Mouse (Mus musculus) heart, adult 11 months (tissue): ENCODE data around the gene Mylip.

Experiments
- DNase-seq: peaks from one replicate; pipeline ENCODE4 v3.0.0; 2022

Gene Mylip

DNA sequence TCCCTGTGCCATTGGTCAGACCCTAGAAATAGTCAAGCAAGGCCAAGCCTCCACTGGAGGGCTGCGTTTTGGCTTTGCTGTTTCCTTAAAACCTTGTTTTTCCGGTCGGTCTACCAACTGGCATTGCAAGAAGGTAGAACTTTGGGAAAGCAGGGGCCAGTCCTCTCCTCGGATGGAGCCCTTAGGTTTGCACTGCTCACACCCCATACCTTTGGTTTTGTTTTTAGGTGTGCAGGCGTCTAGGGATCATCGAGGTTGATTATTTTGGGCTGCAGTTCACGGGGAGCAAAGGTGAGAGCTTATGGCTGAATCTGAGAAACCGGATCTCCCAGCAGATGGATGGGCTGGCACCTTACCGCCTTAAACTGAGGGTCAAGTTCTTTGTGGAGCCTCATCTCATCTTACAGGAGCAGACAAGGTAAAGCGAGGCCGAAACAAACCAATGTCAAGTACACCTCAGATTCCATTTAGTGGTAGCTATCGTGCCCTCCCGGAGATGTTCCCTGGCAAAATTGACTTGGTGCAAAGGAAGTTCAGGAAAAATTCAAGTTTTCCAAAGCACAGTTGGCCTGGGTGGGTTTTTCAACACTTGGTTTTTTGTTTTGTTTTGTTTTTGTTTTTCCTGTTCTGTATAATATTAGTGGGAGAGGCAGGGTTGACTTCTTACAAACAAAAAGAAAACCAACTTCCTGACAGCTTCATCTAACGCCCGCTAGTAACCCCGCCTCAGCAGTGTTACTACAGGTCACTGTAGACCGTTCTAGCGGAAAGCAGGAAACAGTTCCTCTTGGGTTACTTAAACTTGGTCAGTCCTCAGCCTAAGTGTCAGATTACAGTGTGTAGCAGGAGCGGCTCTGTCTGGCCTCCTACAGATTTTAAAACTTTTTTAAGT is 1.7 kb downstream of the Mylip start:
- peak; percentile 97 for DNase-seq

DNA sequence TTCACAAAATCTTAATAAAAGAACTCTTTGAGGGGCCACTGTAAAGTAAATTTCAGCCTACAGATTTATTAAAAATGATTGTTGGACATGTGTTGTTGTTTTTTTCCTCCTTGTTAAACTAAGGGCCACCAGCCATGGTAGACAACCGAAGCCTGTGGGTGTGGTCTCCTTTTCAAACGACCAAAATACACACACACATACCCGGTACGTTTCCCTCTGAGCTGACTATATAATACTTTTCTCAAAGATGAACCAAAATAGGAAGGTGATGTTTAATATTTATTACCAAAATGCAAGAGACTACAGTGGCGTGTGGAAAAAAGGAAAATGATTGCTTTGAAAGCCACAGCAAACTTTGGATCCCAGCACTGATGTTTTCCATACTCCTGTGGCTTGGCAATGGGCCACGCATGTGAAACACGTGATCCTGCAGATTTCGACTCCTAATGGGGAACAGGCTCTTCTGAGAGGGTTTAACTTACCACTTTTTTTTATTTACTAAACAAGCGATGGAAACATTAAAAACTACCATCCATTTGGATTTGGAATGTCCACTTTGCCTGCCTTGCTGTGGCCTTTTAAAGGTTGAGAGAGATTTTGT is 2.4 kb downstream of the Mylip start:
- peak; percentile 97 for DNase-seq

DNA sequence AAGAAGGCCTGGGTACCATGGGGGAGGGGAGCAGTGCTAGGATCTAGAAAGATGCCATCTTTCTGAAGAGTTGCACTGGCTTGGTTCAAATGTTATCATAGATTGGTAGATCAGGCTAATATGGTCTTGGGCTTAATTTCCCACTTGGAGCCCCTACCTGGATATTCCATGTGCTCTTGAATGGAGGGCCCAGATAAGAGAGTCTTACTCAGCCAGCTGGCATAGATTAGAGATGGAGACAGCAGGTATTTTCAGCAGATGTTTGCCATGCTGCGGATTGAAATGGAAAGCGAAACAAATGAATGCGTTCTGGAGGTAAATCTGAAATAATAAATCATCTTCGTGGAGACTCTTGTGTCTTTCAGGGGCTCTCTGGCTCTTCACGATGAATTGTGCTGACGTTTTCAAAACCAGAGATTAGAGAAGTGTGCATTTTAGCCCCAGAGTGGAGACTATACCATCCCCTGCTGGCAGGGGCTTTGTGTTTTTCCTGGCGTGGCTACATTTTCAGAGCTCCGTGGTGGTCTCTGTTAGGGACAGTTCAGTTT is 4.8 kb downstream of the Mylip start:
- peak; percentile 36 for DNase-seq

DNA sequence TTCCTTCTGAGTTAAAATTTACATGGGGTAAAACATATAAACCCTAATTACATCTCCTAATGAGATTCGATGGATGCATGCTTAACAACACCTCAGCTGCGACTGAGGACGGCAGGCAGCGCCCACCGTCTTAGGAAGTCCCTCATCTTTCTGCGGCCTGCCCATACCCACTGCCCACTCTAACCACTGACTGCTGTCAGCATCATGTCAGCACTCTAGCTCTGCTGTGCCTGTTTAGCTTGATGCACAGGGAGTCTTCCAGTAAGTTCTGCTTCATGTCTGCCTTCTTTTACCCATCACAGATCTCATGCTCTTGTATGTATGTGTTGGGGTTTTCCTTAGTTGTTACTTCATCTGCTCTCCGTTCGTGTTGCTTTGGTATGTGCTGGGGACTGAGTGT is 7.2 kb downstream of the Mylip start:
- peak; percentile 67 for DNase-seq

DNA sequence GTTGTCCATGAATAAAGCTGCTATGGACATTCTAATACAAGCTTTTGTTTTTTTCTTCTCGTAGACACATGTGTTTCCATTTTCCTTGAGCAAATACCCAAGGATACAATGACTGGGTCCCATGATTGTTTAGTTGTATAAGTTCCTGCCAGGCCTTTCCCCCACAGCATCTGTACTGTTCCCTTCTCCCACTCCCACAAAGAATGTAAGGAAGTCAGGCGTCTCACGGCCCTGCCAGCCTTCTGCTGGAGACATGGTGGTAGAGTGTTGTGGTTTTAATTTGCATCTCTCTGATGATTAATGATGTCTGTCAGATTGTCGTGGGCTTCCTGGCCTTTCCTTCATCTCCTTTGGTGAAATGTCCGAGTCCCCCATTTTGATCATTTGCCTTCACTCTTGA is 7.7 kb downstream of the Mylip start:
- peak; percentile 67 for DNase-seq

DNA sequence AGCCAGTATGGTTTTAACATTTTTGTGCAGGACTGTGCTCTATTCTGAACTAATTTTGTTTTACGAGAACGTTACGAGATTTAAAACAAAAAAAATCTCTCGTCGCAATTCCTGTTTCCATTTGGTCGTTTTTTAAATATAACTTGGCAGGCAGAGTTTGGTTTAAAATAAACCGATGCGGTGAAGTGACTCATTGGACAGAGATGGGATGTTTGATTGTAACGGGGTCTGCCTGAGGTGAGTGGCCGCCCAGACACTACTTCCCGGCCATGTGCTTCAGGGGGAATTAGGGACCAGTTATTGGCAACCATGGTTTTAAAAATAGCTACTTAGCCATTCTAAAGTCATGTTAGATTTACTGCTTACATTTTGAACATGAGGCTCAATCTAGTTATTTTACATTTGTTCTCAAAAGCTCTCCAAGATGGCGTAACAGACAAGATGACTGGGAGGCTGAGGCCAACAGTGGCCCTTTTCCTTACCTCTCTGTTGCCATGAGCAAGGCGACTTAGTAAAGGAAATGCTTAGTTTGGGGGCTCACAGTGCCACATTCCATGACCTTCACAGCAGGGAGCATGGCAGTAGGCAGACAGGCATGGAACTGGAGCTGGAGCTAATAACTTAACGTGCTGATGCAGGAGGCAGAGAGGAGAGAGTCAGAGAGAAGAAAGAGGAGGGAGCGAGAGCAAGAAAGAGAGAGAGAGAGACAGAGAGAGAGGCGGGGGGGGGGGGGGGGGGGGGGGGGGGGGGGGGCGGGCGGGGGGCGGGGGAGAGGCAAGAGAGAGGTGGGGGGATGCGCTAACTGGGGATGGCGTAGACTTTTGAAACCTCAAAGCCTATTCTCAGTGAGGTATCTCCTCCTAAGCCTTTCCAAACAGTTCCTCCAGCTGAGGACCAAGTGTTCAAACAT is 8.6 kb downstream of the Mylip start:
- DNase-seq, result peak; percentile 61

DNA sequence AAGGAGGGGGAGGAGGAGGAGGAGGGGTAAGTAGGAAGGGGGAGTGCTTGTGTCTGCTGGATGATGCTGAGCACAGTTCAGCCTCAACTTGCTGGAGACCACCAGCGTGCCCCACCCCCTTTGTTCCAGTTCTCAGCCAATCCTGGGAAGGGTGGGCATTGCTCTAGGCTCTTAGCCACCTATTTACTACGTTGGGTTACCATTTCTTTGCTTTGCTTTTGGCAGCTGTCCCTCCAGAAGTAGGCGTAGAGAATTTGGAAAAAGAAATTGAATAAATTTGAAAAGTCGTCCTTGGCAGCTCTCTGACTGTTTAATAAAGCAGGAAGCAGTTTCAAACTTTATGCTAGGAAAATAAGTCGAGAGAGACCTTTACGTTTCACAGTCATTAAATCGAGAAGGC is 11.2 kb downstream of the Mylip start:
- no peak for DNase-seq

DNA sequence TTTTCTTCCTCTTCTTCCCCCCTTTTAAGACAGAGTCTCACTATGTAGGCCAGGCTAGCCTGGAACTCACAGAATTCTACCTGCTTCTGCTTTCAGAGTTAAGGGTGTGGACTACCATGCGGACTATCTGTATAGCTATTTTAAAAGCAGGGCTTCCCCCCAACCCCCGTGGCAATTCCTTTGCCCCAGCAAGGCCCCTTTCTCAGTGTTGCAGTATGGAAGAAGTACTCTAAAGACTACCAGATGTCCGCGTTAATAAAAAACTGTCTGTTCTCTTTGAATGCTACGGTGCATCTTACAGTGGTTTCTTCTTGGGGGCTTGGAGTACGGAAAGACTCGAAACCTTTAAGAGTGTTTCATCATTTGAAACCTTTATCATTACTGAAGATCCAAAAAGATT is 12.3 kb downstream of the Mylip start:
- no peak for DNase-seq

DNA sequence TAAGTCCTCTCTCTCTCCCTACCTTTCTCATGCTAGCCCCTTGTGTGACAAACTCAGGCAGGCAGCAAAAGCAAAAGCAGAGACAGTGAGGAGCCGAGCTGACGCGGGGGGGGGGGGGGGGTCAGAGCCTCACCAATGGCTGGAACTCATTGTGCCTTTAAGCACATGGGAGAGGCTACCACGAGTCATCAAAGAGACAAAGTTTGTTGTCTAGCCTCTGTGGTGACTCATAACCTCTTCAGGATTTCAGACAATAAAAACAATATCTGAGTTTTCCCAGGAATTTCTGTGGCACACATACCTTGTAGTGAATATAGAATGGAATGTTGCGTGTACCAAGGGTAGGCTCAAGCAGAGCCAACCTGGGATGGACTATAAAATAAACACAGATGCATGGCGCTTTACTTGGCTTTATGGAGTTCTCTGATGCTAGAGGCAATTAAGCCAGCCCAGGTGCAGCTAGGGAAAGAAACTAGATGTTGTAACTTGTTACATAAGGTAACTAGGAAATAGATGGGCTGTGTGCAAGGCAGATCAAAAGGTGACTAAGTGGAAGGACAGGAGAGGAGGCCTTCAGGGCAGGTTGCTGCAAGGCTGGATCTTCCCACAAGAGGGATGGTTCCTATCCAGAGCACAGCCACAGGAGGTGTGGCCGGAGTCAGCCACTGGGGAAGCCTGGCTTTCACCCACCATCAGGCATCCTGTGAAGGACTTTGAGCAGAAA is 12.9 kb downstream of the Mylip start:
- no peak for DNase-seq

DNA sequence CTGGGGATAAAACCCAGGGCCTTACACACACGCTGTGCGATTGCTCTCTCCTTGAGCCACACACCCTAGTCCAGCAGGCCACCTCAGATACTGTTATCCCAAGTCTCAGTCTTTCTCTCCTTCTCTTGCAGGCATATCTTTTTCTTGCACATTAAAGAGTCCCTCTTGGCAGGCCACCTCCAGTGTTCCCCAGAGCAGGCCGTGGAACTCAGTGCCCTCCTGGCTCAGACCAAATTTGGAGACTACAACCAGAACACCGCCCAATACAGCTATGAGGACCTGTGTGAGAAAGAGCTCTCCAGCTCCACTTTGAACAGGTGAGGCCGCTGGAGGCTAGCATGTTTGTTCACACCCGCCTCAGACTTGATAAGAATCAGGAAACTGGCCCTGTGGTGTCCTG is 14.7 kb downstream of the Mylip start:
- DNase-seq, result no peak

DNA sequence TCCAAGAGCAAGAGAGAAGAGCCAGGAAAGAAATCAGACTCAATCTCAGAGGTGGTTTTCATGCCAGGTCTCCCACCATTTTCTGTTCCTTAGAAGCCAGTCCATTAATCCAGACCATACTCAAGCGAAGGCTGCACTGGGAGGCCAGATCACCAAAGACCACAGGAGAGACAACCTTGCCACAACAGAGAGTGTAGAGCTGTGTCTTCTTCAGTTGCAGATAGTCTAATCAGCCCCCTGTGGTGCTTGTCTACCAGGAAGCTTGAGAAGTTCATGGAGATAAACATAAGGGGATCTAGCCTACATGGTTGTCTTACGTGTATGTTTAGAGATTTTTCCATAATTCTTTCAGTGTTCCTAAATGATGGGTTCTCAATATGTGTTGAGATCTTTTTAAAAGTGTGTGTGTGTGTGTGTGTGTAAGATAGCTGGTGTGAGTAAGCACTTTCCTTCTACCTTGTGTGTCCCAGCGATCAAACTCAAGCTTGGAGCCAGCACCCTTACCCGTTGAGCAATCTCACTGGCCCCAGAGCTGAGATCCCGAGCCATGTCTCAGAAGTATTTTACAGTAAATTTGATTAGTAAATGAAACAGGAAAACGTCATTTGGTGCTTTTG is 15.8 kb downstream of the Mylip start:
- DNase-seq, result no peak

DNA sequence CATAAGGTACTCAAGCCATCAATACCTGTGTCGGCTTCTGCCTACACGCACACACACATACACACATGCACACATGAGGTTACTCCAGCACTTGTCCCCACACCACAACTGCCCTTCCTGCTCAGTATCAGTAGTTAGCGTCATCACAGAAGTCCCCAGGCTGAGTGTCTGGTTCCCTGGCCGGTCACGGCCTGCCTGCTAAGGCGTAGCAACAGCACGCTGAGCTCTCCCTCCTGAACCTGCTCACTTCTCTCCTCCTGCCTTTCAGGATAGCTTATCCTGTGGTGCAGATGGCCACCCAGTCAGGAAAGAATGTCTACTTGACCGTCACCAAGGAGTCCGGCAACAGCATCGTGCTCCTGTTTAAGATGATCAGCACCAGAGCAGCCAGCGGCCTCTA is 16.7 kb downstream of the Mylip start:
- no peak for DNase-seq

DNA sequence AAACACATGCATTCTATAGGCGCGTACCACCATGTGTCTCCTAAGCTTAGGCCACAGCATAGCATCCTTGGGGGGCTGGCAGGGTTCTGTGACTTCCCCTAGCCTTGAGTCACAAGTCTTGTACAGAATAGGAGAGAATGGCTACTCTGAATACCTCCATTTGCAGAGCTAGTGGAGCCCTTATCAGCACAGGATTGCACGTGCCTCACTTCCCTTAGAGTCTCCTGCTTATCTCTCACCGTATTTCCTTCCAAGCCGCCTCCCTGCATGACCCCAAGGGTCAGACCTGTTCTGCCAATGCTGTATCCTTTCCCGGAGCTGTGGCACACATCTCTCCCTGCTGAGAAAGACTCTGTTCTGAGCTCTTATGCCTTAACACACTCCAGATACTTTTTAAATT is 17.2 kb downstream of the Mylip start:
- DNase-seq, result peak; percentile 79

DNA sequence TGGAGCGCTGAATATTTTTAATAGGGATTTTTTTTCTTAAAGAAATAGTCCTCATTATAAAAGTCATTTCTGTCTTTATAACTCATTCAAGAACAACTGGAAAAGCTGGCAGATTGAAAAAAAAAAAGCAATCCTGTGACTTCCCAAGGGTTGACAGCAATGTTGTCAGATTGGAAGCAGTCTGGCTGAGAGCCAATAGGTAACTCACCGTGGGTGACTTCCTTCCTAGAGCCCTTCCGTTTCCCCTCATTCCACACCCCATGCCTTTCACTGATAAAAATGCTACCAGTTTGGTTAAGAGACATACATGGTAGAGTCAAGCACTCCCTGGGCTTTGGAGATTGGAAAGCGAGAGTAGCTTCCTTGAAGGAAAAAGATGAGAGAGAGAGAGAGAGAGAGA is 21.4 kb downstream of the Mylip start:
- peak; percentile 71 for DNase-seq

DNA sequence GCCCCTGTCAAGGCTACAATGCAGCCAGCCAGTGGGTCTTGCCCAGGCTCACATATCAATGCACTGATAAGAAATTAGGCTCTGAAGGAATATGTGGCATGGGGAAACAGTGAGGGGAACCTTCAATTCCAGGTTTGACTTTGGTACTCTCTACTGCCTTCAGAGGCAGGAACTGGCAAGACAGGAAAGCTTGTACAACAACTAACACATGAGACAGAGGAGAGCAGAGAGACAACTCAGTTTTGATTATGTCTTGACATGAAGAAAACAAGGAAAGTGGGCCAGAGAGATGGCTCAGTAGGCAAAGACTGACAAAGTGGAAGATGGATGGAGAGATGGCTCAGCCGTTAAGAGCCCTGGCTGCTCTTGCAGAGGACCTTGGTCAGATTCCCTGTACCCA is 23.5 kb downstream of the Mylip start:
- DNase-seq, result no peak

DNA sequence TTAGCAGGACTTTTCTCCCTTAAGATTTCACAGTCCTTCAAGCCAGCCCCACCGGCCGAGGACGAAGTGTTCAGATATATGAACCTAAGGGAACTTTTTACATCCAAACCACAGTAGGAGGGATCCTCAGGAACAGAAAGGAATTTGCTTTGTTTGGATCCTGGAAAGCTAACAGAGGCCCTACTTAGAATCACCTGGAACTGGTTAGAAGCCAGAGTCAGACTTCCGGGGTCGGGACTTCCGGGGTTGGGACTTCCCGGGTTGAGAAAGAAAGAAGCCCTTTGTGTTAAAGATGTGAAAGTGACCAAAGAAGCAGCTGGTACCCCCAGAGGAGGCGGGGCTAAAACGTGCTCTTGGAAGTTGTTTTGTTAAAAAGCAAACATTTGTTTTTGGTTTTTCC is 24.5 kb downstream of the Mylip start:
- DNase-seq, result peak; percentile 85

DNA sequence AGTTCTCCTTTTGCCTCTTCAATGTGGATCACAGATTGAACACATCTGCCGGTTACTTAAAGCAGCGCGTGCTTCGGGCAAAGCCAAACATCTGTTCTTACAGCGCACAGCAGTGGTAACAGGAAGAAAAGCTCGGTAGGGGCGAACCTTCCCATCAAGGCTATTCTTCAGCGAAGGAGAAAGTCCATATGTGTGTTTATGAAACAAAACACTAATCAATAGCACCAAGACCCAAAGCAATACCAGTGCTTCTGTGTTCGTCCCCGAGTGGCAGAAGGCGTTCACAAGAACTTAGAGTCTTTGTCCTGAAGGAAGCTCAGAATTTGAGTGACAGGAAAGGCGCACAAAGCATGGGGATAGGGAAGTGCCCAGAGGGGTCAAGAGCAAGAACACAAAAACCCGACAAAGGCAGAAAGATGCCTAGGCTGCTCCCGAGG is 27.1 kb downstream of the Mylip start:
- peak; percentile 91 for DNase-seq

DNA sequence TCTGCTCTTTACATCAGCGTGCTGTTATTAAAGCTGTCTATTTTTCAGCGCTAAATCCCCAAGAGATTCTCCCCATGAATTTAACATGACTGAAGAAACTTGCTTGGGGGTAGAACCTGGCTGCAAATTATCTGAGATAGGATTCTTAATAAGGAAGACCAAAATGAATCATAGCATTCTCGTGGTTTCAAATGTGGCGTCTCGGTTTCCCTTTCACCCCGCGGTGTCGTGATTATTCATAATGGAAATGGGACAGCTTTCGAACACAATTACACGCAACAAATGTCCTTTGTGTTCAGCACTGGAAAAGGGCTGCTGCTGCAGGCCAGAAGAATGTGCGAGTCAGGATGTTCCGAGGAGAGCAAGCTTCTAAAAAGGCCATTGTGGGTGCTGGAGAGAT is 29.4 kb downstream of the Mylip start:
- peak; percentile 41 for DNase-seq

DNA sequence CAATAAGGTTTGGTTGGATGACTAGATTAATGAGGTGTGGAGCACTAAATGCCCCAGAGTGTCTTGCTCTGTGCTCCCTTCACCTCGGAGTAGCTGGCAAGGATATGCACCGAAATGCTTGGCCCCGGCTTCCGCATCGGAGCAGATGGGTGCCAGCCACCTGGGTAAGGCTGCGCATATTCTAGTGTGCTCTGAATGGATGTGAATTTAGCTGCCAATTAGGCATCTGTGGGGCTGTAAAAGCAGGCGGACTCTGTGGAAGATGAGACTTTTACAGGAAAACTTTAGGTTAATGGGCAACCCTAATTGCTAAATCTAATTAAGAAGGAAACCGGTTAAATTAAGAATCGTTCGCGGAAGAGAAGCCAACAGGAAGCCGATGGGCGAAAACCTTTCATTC is 32.7 kb downstream of the Mylip start:
- peak; percentile 15 for DNase-seq

DNA sequence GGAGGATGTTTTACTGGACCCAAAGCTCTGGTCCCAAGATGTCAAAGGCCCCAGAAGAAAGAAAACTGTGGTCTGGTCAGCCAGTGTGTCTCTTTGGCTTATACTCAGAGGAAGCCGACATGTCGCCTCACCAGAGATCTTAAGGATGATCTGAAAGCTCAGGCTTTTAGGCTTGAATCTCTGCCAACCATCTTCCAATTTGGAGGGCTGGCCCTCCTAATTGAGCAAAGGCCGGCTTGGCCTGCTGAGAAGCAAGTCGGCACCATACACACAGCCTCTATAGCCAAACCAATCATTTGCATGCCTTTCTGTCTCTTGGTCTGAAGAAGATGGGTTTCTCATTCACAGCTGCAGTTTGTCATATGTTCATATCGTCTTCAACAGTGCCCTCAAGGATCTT is 33.2 kb downstream of the Mylip start:
- no peak for DNase-seq

DNA sequence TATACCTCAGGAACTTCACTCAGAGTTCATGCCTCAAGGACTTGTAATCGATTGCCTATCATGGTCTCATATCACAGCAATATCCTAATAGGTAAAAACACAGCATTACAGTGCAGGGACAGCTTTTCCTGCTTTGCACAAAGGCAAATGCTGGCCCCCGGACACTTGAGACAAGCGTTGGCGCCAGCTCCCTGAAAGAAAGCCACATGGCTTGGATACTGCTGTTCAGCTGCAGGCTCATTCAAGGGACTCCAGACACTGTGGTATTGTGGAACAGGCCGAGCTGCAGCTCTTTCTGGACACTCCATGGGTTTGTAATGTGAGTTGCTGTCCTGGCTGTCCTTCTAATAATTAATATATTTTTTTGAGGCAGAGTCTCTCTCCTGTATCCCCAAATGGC is 34.4 kb downstream of the Mylip start:
- peak; percentile 86 for DNase-seq

DNA sequence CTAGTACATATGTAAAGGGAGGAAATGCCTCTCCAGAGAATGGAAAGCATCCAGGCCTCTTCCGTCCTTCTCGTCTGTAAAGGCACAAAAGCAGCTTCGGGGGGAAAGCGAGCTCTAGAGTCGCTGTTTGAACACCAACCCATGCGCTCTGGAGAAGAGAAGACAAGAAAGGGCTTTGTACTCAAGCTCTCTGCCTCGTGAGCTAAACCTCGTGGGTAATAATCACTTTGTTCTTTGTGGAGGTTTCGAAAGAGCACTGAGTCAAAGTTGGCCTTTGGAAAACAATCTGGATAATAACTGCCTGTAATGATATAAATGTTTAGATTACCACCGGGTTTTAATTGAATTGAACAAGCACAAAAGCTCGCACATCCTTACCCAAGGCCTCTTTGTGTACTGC is 39.7 kb downstream of the Mylip start:
- peak; percentile 61 for DNase-seq
